Mouse (Mus musculus) liver, embryonic 11.5 days (tissue): ENCODE measurements at regions not wholly inside any gene's neighbourhood (a gene's known extent, or its start where the extent isn't known, plus 50 kb on each side); places are given as distances from the start of the nearest gene placed in this dataset.

Source experiments
- ATAC-seq: fragments of 200-750 bp; cut with Nextera tagmentation; replicated peaks from 2 replicates; pipeline ENCODE4 v1.8.0; 2017; ENCODE audit warnings: moderate number of reproducible peaks, mild to moderate bottlenecking, moderate TSS enrichment, moderate library complexity; ENCODE audit not compliant: low FRiP score
- DNase-seq: peaks from one replicate; pipeline ENCODE4 v3.0.0-alpha.2; 2017; ENCODE audit warnings: low spot score
- H3K27ac ChIP-seq: fragments of 300-500 bp; sonication (generic); 2 replicates; pipeline ENCODE4 v1.5.1; 2014; ENCODE audit warnings: mild to moderate bottlenecking, low read depth, low read length, control low read depth
- H3K27me3 ChIP-seq: fragments of 300-500 bp; sonication (generic); replicated peaks from 2 replicates; pipeline ENCODE4 v1.6.1; 2014; ENCODE audit warnings: low read length, mixed read lengths; ENCODE audit not compliant: control insufficient read depth, insufficient read depth
- H3K36me3 ChIP-seq: fragments of 300-500 bp; sonication (generic); 2 replicates; pipeline ENCODE4 v1.6.1; 2014; ENCODE audit warnings: mild to moderate bottlenecking, low read length, moderate library complexity, mixed read lengths; ENCODE audit not compliant: control insufficient read depth, insufficient read depth
- H3K4me1 ChIP-seq: fragments of 300-500 bp; sonication (generic); replicated peaks from 2 replicates; pipeline ENCODE4 v1.6.1; 2014; ENCODE audit warnings: low read length, mixed read lengths; ENCODE audit not compliant: control insufficient read depth, insufficient read depth
- H3K4me2 ChIP-seq: fragments of 300-500 bp; sonication (generic); 2 replicates; pipeline ENCODE4 v1.6.1; 2014; ENCODE audit warnings: mild to moderate bottlenecking, control low read depth, moderate library complexity
- H3K4me3 ChIP-seq: fragments of 300-500 bp; sonication (generic); 2 replicates; pipeline ENCODE4 v1.5.1; 2014; ENCODE audit warnings: low read depth, low read length, control low read depth
- H3K9ac ChIP-seq: fragments of 300-500 bp; sonication (generic); 2 replicates; pipeline ENCODE4 v1.6.1; 2014; ENCODE audit warnings: low read depth, low read length, control low read depth
- H3K9me3 ChIP-seq: fragments of 300-500 bp; sonication (generic); 2 replicates; pipeline ENCODE4 v1.6.1; 2016; ENCODE audit warnings: low read length, inconsistent platforms, mixed read lengths; ENCODE audit not compliant: control insufficient read depth
- WGBS: fragments of 180-500 bp; shearing (Covaris S2); extraction: QIAGEN DNeasy Blood & Tissue Kit; methylation state at CpG from one replicate; pipeline ENCODE4 v1.1.7; 2014; 5-methylcytosine and 5-hydroxymethylcytosine counted together

GRCm38 (mm10) chr4:54100282-54100681 is 274.4 kb downstream of the Tmem38b start:
- H3K27me3 ChIP-seq, result no peaks in the 10 kb centered on the region
- no peak overlapping the region for H3K27ac ChIP-seq
- H3K4me3 ChIP-seq, result no peak overlapping the region
- H3K4me2 ChIP-seq, result no peak overlapping the region
- no peaks in the 10 kb centered on the region for H3K4me1 ChIP-seq
- DNase-seq (no peak), ATAC-seq (no peak)
- no peak overlapping the region for H3K9ac ChIP-seq
- no peaks in the 10 kb centered on the region for H3K9me3 ChIP-seq
- no peaks in the 10 kb centered on the region for H3K36me3 ChIP-seq

DNA sequence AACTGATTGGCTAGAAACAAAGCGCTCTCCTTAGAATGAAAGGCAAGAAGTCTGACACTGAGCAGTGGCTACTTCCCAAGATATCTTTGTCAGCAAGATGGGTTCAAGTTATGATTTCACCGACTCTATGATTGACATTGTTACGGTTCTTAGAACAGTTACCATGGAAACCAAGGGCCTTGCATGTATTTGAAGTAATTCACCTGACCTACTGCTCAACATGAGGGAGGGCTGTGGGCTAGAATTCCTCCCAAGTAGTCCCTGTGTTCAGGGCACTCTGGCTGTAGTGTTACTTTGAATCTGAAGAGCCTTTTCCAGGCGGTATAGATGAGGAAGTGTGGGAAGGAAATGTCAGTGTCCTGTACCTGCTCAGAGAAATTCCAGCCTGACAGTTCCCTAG is 281.1 kb downstream of the Tmem38b start:
- no peaks in the 10 kb centered on the region for H3K4me1 ChIP-seq
- no peak overlapping the region for H3K4me2 ChIP-seq
- no peaks in the 10 kb centered on the region for H3K36me3 ChIP-seq
- H3K27me3 ChIP-seq, result no peaks in the 10 kb centered on the region
- no peak overlapping the region for H3K27ac ChIP-seq
- H3K9ac ChIP-seq, result no peak overlapping the region
- ATAC-seq, result no peak
- H3K9me3 ChIP-seq, result no peaks in the 10 kb centered on the region
- H3K4me3 ChIP-seq, result no peak overlapping the region
- DNase-seq, result no peak
- WGBS, result 78% methylated on average over 4 of the region's 4 CpGs

DNA sequence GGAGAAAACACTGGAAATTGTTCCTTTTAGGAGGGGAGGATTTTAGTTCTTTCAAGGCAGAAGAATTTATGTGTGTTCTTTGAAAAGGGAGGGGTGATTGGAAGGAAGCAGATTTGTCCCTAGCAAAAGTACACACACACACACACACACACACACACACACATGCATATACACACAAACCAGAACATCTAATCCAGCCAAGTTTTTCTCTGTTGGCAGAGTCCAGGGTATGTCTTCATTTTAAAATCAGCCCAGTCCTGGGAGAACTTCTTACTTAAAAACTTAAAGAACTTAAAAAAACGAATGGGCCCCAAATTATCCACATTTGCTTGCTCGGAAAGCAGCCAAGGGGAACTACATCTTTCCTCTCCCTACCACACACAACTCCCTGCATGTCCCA is 290.5 kb downstream of the Tmem38b start:
- Histone ChIP-seq H3K4me3 (no peak overlapping the region), H3K4me2 (no peak overlapping the region), H3K9ac (no peak overlapping the region), H3K27me3 (no peaks in the 10 kb centered on the region), H3K36me3 (no peaks in the 10 kb centered on the region), H3K9me3 (no peaks in the 10 kb centered on the region), H3K27ac (no peak overlapping the region), H3K4me1 (no peaks in the 10 kb centered on the region)
- DNase-seq (no peak), ATAC-seq (no peak)
- WGBS, result 70% methylated on average over 2 of the region's 2 CpGs

DNA sequence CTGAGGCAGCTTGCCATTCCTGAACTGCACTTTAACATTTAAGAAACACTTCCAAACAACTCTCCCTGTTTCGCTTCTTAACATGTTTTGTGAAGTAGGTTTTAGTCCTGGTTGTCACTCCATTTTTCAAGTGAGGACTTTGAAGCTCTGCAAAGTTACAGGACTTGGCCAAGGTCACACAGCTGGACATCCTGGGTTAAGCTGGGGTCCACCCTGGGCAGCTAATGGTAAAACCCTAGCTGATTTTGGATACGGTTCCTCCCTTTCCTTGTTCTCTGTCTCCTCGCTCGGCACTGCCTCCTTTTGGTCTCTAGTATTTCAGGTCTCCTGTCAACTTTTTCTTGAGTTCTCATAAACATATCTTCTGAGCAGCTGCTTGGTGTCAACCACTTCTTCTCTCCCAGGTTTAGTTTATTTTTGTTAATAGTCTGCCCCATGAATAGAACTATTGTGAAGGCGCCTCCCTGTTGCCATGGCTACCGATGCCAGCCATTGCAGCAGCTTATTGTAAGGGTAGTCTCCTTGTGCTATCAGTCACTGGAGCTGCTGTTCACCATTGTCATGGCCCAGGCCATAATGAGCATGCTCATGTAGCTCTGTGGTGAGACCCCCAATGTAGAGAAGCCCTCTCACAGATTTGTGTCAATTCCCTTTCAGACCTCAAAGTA is 292.5 kb downstream of the Tmem38b start:
- Histone ChIP-seq H3K27me3 (no peaks in the 10 kb centered on the region), H3K4me2 (no peak overlapping the region), H3K27ac (no peak overlapping the region), H3K9ac (no peak overlapping the region), H3K4me1 (no peaks in the 10 kb centered on the region), H3K9me3 (no peaks in the 10 kb centered on the region), H3K36me3 (no peaks in the 10 kb centered on the region), H3K4me3 (no peak overlapping the region)
- ATAC-seq (no peak), DNase-seq (no peak)
- WGBS, result 86% methylated on average over 6 of the region's 6 CpGs

DNA sequence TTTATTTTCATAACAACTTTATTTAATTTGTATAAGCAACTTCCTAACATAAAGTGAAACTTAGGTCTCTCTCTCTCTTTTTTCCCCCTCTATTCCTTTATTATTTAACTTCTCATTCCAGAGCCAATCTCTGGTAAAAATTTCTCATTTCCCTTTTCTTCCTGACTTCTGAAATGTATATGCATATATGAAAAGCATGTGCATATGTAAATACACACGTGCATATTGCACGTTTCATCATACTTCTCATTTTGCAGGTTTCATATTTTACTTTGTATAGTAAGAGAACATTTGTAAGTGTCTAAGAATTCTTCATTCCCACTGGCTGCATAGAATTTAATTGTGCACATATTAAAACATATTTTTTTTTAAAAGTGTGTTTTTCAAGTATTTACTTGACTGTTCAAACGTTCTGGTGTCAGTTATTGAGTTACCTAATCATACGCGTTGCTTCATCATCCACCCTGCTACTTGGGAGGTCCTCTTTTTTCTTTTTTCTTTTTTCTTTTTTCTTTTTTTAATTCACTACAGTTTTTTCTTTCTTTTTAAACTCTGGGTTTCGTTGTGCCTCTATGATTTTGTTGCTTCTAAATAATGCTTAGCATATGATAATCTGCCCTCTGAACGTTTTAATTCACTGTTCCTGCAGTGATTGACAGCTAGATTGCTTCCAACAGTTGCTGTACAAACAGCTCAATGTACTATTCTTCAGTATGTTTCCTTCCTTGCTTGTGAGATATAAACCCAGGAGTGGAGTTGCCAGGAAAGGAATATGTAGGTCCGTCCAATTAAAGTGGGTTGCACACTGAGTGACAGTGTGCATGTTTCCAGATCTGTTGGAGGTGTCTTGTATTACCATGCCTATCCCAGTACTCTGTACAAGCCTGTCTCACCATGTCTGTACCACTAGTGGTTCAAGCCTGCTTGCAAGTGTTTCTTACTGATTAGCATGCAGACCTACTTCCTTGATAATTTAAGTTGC is 303.2 kb downstream of the Tmem38b start:
- no peak overlapping the region for H3K27ac ChIP-seq
- ATAC-seq (no peak), DNase-seq (no peak)
- WGBS, result 68% methylated on average over 8 of the region's 8 CpGs
- H3K36me3 ChIP-seq, result no peaks in the 10 kb centered on the region
- no peaks in the 10 kb centered on the region for H3K9me3 ChIP-seq
- H3K4me3 ChIP-seq, result no peak overlapping the region
- H3K4me1 ChIP-seq, result no peaks in the 10 kb centered on the region
- no peaks in the 10 kb centered on the region for H3K27me3 ChIP-seq
- no peak overlapping the region for H3K9ac ChIP-seq
- no peak overlapping the region for H3K4me2 ChIP-seq

GRCm38 (mm10) chr4:54156146-54156545 is 330.3 kb downstream of the Tmem38b start:
- no peak for ATAC-seq
- H3K9ac ChIP-seq, result no peak overlapping the region
- H3K9me3 ChIP-seq, result no peaks in the 10 kb centered on the region
- no peak overlapping the region for H3K4me2 ChIP-seq
- no peaks in the 10 kb centered on the region for H3K36me3 ChIP-seq
- no peaks in the 10 kb centered on the region for H3K4me1 ChIP-seq
- DNase-seq, result no peak
- H3K27me3 ChIP-seq, result no peaks in the 10 kb centered on the region
- H3K27ac ChIP-seq, result no peak overlapping the region
- H3K4me3 ChIP-seq, result no peak overlapping the region
- WGBS, result 88% methylated on average over 4 of the region's 4 CpGs

- Histone ChIP-seq H3K4me2 (no peak overlapping the region), H3K9ac (no peak overlapping the region), H3K9me3 (no peaks in the 10 kb centered on the region), H3K27ac (no peak overlapping the region), H3K4me3 (no peak overlapping the region), H3K27me3 (no peaks in the 10 kb centered on the region), H3K4me1 (no peaks in the 10 kb centered on the region), H3K36me3 (no peaks in the 10 kb centered on the region)
- WGBS, result 87% methylated on average over 9 of the region's 9 CpGs
- no peak for DNase-seq
- no peak for ATAC-seq
These were observed 335.6 kb downstream of the Tmem38b start for GRCm38 (mm10) chr4:54161337-54161993.

DNA sequence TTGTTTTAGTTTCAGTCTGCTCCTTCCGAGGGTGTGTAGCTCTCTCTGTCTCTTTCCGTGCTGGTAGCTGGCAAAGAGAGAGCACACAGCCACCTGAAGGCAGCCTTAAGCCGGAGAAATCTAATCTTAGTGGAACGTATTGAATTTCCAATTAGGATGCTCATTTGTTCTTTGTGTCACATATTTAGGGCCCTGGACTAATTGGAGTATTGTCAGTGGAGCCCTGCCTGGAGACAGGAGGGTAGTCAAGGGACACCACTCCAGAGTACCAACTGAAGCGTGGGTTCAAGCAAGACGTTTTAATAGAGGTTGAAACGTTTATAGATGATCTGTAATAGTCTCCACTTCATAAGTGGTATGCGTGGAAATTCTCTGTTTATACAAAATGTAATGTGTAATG is 336.5 kb downstream of the Tmem38b start:
- H3K27me3 ChIP-seq, result no peaks in the 10 kb centered on the region
- no peak overlapping the region for H3K9ac ChIP-seq
- DNase-seq, result no peak
- H3K9me3 ChIP-seq, result no peaks in the 10 kb centered on the region
- 83% methylated on average over 8 of the region's 8 CpGs for WGBS
- H3K4me1 ChIP-seq, result no peaks in the 10 kb centered on the region
- H3K4me2 ChIP-seq, result no peak overlapping the region
- no peak overlapping the region for H3K27ac ChIP-seq
- ATAC-seq, result no peak
- H3K4me3 ChIP-seq, result no peak overlapping the region
- no peaks in the 10 kb centered on the region for H3K36me3 ChIP-seq
